Mouse (Mus musculus) midbrain, embryonic 14.5 days (tissue): Measurements from ENCODE around the gene Rnf145. TPM values are rescaled to one million over a fixed set of nuclear protein-coding genes. Genes with fewer than 3 reads are reported as not detected.

Source experiments
- ATAC-seq: fragments of 200-750 bp; cut with Nextera tagmentation; 2 replicates; pipeline ENCODE4 v1.8.0; 2017; ENCODE audit warnings: moderate number of reproducible peaks, moderate library complexity; ENCODE audit not compliant: low FRiP score, low TSS enrichment
- DNase-seq: peaks from one replicate; pipeline ENCODE4 v3.0.0-alpha.2; 2015
- H3K27ac ChIP-seq: fragments of 300-500 bp; sonication (generic); replicated peaks from 2 replicates; pipeline ENCODE4 v1.5.1; 2014; ENCODE audit warnings: mild to moderate bottlenecking, low read depth, low read length, moderate library complexity
- H3K27me3 ChIP-seq: fragments of 300-500 bp; sonication (generic); 2 replicates; pipeline ENCODE4 v1.6.1; 2014; ENCODE audit warnings: low read length, control low read depth, mixed read lengths; ENCODE audit not compliant: control insufficient read depth, insufficient read depth
- H3K36me3 ChIP-seq: fragments of 300-500 bp; sonication (generic); 2 replicates; pipeline ENCODE4 v1.6.1; 2014; ENCODE audit warnings: low read length, control low read depth; ENCODE audit not compliant: control insufficient read depth, insufficient read depth
- H3K4me1 ChIP-seq: fragments of 300-500 bp; sonication (generic); 2 replicates; pipeline ENCODE4 v1.6.1; 2014; ENCODE audit warnings: mild to moderate bottlenecking, antibody characterized with exemption, low read length, control low read depth; ENCODE audit not compliant: control insufficient read depth, insufficient read depth
- H3K4me2 ChIP-seq: fragments of 300-500 bp; sonication (generic); 2 replicates; pipeline ENCODE4 v1.6.1; 2014; ENCODE audit warnings: mild to moderate bottlenecking, low read length, moderate library complexity
- H3K4me3 ChIP-seq: fragments of 300-500 bp; sonication (generic); replicated peaks from 2 replicates; pipeline ENCODE4 v1.5.1; 2014; ENCODE audit warnings: low read depth, low read length
- H3K9ac ChIP-seq: fragments of 300-500 bp; sonication (generic); replicated peaks from 2 replicates; pipeline ENCODE4 v1.6.1; 2014; ENCODE audit warnings: mild to moderate bottlenecking, low read length, moderate library complexity
- H3K9me3 ChIP-seq: fragments of 300-500 bp; sonication (generic); 2 replicates; pipeline ENCODE4 v1.6.1; 2016; ENCODE audit warnings: low read length, control low read depth, mixed read lengths; ENCODE audit not compliant: control insufficient read depth
- WGBS: fragments of 180-500 bp; shearing (Covaris S2); extraction: QIAGEN DNeasy Blood & Tissue Kit; methylation state at CpG from one replicate; pipeline ENCODE4 v1.1.7; 2014; 5-methylcytosine and 5-hydroxymethylcytosine counted together
- polyA plus RNA-seq: library from polyadenylated mRNA; unstranded; fragments of >200 nt; fragmentation: Nextera tagmentation; extraction: Ambion mirVana; gene quantifications from 2 replicates; pipeline ENCODE4 v1.2.1, GENCODE M21; 2014

Gene Rnf145
- polyA plus RNA-seq = 127 and 134 TPM in 2 replicates

GRCm38 (mm10) chr11:44518281-44519095, at the start of gene Rnf145:
Gene Rnf145 (plus strand): TSS chr11:44518964.
- peaks cover 13% of the 10 kb centered on the region; the same call in 1 of the 2 replicates for H3K4me1 ChIP-seq
- H3K27me3 ChIP-seq = no peaks in the 10 kb centered on the region
- peak within 1 kb of the TSS; percentile 85 for H3K4me2 ChIP-seq
- DNase-seq (peak; percentile 91), ATAC-seq (peak; percentile 91)
- under 1% methylated on average over 69 of the region's 70 CpGs for WGBS
- peak within 1 kb of the TSS; percentile 97 for H3K4me3 ChIP-seq
- peak within 1 kb of the TSS; percentile 95 for H3K27ac ChIP-seq
- peak within 1 kb of the TSS; percentile 96 for H3K9ac ChIP-seq
- no peaks in the 10 kb centered on the region for H3K36me3 ChIP-seq
- no peaks in the 10 kb centered on the region for H3K9me3 ChIP-seq

- H3K9ac ChIP-seq = peak overlapping the region; percentile 94
- peaks cover 7% of the 10 kb centered on the region for H3K36me3 ChIP-seq
- ATAC-seq = peak; percentile 82
- H3K9me3 ChIP-seq = no peaks in the 10 kb centered on the region
- no peaks in the 10 kb centered on the region for H3K27me3 ChIP-seq
- DNase-seq = peak; percentile 55
- peak overlapping the region; percentile 96 for H3K4me3 ChIP-seq
- WGBS = 1% methylated on average over 59 of the region's 59 CpGs
- H3K27ac ChIP-seq = peak overlapping the region; percentile 84
- peak overlapping the region; percentile 94 for H3K4me2 ChIP-seq
- peaks cover 12% of the 10 kb centered on the region; the same call in 1 of the 2 replicates for H3K4me1 ChIP-seq
Observed at GRCm38 (mm10) chr11:44469646-44470431, 48.9 kb upstream of the Rnf145 start.

GRCm38 (mm10) chr11:44470432-44471336, 48.1 kb upstream of the Rnf145 start, which contains the start of gene Ublcp1:
Gene Ublcp1 (minus strand): TSS chr11:44470498.
- ATAC-seq (peak; percentile 93), DNase-seq (peak; percentile 95)
- under 1% methylated on average over 54 of the region's 54 CpGs for WGBS
- no peaks in the 10 kb centered on the region for H3K9me3 ChIP-seq
- H3K27ac ChIP-seq = peak within 1 kb of the TSS; percentile 84
- peaks cover 12% of the 10 kb centered on the region; the same call in 1 of the 2 replicates for H3K4me1 ChIP-seq
- H3K27me3 ChIP-seq = no peaks in the 10 kb centered on the region
- peak within 1 kb of the TSS; percentile 94 for H3K4me2 ChIP-seq
- peaks cover 4% of the 10 kb centered on the region; the same call in 1 of the 2 replicates for H3K36me3 ChIP-seq
- H3K4me3 ChIP-seq = peak within 1 kb of the TSS; percentile 96
- peak within 1 kb of the TSS; percentile 94 for H3K9ac ChIP-seq

- ATAC-seq = no peak
- Histone ChIP-seq H3K4me2 (peak overlapping the region; percentile 94), H3K27ac (peak overlapping the region; percentile 84; the same call in 1 of the 2 replicates), H3K27me3 (no peaks in the 10 kb centered on the region), H3K36me3 (no peaks in the 10 kb centered on the region), H3K4me1 (peaks cover 12% of the 10 kb centered on the region; the same call in 1 of the 2 replicates), H3K9ac (peak overlapping the region; percentile 94), H3K9me3 (no peaks in the 10 kb centered on the region), H3K4me3 (peak overlapping the region; percentile 96)
- DNase-seq = peak; percentile 21
- 19% methylated on average over 4 of the region's 4 CpGs for WGBS
Observed at GRCm38 (mm10) chr11:44471337-44471995, 47.3 kb upstream of the Rnf145 start.

- Histone ChIP-seq H3K4me2 (no peak overlapping the region), H3K9ac (no peak overlapping the region), H3K4me3 (no peak overlapping the region), H3K27ac (no peak overlapping the region), H3K9me3 (no peaks in the 10 kb centered on the region), H3K4me1 (peaks cover 8% of the 10 kb centered on the region; the same call in 1 of the 2 replicates), H3K27me3 (no peaks in the 10 kb centered on the region), H3K36me3 (no peaks in the 10 kb centered on the region)
- 75% methylated on average over 3 of the region's 3 CpGs for WGBS
- no peak for ATAC-seq
- DNase-seq = no peak
Observed at GRCm38 (mm10) chr11:44475467-44475866, 43.3 kb upstream of the Rnf145 start.

GRCm38 (mm10) chr11:44476445-44476844, 42.3 kb upstream of the Rnf145 start:
- Histone ChIP-seq H3K27me3 (no peaks in the 10 kb centered on the region), H3K27ac (no peak overlapping the region), H3K9ac (no peak overlapping the region), H3K36me3 (no peaks in the 10 kb centered on the region), H3K9me3 (no peaks in the 10 kb centered on the region), H3K4me1 (peaks cover 3% of the 10 kb centered on the region; the same call in 1 of the 2 replicates), H3K4me3 (no peak overlapping the region), H3K4me2 (no peak overlapping the region)
- DNase-seq (no peak), ATAC-seq (no peak)
- 86% methylated on average over 2 of the region's 2 CpGs for WGBS

GRCm38 (mm10) chr11:44478382-44478781, 40.4 kb upstream of the Rnf145 start:
- ATAC-seq (no peak), DNase-seq (no peak)
- Histone ChIP-seq H3K27me3 (no peaks in the 10 kb centered on the region), H3K4me2 (no peak overlapping the region), H3K9ac (no peak overlapping the region), H3K4me3 (no peak overlapping the region), H3K36me3 (no peaks in the 10 kb centered on the region), H3K4me1 (no peaks in the 10 kb centered on the region), H3K9me3 (no peaks in the 10 kb centered on the region), H3K27ac (no peak overlapping the region)
- 89% methylated on average over 4 of the region's 4 CpGs for WGBS
